17 mouse cellular contexts compared by ENCODE assay signal in the genomic region with DNA sequence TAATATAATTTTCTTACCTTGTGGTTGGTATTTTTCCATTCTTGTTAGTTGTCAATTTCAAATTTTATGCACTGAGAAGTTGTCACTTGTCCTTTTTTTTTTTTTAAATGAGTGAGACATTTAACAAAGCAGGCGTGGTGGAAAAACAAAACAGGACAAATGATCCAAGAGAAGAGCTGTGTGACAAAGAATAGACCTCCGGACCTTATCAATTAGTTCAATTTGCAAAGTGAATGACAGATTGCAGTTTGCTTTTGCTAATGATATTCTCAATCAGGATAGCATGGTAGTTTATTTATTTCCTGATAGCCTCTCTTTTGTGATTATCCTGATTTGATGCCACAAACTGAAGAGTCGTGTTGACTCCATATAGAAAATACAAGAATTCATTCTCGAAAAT.
A peak's percentile ranks its signal among the peaks of the same experiment; 100 is the strongest.
DNase-seq lines count a peak whose midpoint lies in the region; ATAC-seq lines count a peak whose summit lies in the region.
"Had no signal": no experiment of that assay in that cellular context is flagged by ENCODE, and none has a peak within 500 bp of the region (broad histone marks: within the 10 kb centered on the region; RNA-seq: fewer than 3 reads in every experiment).

No protein-coding gene starts in this region.

- DNase-seq in retina, embryonic 14.5 days (ENCODE audit: low spot score) = peak; percentile 71
- peak; percentile 64 for DNase-seq in retina, postnatal 1 day
- DNase-seq in layer of hippocampus, adult 8-10 months (ENCODE audit: low spot score in 2 of 2) = no peak
- DNase-seq: adrenal gland, adult 2 months; adrenal gland, adult 8-10 months; adrenal gland, postnatal 10 days; adrenal gland, postnatal 14 days; adrenal gland, postnatal 25 days; adrenal gland, postnatal 36 days; B cell, adult 2 months; cerebellum, adult 11 months; cerebellum, adult 11-12 months; cerebellum, adult 18-20 months had no signal

- ATAC-seq in erythroblast, adult 5-6 weeks (replicated peaks; ENCODE audit: low FRiP score, poor library complexity, severe bottlenecking) = no peak
- ATAC-seq: activated CD4-positive, CD25-positive, alpha-beta regulatory T cell, adult 4 months; CD4-positive, CD25-positive, alpha-beta regulatory T cell, adult 4 months; Patski had no signal

Comparison
In these comparisons a context has a peak if more than half of its experiments do, and no peak if none do; other contexts are left out.
1. DNase-seq: peak in retina, embryonic 14.5 days (single experiment) and retina, postnatal 1 day (single experiment); none in layer of hippocampus, adult 8-10 months (0 of 2).